Mouse (Mus musculus): ENCODE data around the gene Pex3. TPM values are rescaled to one million over a fixed set of nuclear protein-coding genes. Genes with fewer than 3 reads are reported as not detected.

Gene Pex3
- total and polyA plus RNA-seq, 2 experiments = 9.6 to 29.6 TPM

DNA sequence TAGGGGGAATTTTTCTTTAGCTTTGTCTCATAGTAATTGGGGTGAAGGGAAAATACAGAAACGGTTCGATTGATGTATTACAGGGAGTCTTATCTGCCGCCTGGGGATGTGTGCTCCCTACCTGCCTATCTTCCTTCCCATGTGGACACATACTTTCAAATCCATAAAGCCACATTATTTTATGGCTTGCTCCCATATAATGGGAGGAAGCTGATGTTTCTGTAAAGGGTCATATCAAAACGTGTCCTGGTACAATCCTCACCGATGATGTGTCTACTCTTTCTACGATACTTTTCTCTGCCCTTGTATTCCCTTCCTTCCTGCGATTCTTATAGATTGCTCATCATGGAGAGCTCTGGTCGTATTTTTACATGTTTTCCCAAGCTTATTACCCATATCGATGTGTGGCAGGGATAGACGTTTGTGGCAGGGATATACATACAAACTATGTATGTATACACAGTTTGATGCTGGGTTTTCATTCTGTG is 600 bp upstream of the Pex3 start:
- Histone ChIP-seq H3K4me1 (ENCODE audit: control insufficient read depth, insufficient read depth, low read length) (peaks cover 3% of the 10 kb centered on the region), H3K79me2 (ENCODE audit: control insufficient read depth, insufficient read depth, low read length) (peaks cover 3% of the 10 kb centered on the region; the same call in 1 of the 2 replicates), H3K9ac (ENCODE audit: low read depth, low read length) (peak overlapping the region; percentile 22; the same call in 1 of the 2 replicates), H3K4me3 (ENCODE audit: insufficient read depth, low read depth, low read length) (peak overlapping the region; percentile 81), H3K27me3 (ENCODE audit: control insufficient read depth, insufficient read depth, low read length) (no peaks in the 10 kb centered on the region), H3K27ac (replicated peaks; ENCODE audit: insufficient read depth, low read depth, low read length) (no peak overlapping the region), H3K36me3 (ENCODE audit: control insufficient read depth, insufficient read depth, low read length) (peaks cover 2% of the 10 kb centered on the region; the same call in 1 of the 2 replicates)
- 20% methylated on average over 10 of the region's 10 CpGs for WGBS
- no peak for DNase-seq (ENCODE audit: extremely low read depth, low read depth, low spot score)
- TF ChIP-seq CTCF (IDR thresholded peaks at IDR 0.05; ENCODE audit: low read depth, low read length) (no peak), POLR2A (IDR thresholded peaks at IDR 0.05; ENCODE audit: extremely low read depth, insufficient read depth, low read length) (no peak)

DNA sequence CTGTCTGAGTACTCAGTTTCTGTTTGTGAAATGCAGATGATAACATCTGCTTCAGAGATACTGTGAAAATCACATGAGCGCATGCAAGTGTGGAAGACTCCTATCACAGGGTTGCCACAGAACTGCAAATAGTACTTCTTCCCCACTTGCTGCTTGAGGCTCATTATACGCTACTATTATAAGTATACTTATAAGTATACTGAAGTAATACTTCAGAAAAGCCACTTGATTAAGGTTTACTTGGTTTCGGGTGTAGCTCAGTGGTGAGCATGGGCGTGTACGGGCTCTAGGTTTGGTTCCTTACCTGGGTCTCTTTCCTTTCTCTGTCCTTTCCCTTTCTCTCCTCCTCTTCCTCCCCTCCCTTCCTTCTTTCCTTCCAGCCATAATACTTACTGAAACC is 11.2 kb downstream of the Pex3 start:
- DNase-seq (ENCODE audit: extremely low read depth, low read depth, low spot score) = no peak
- Histone ChIP-seq H3K27ac (replicated peaks; ENCODE audit: insufficient read depth, low read depth, low read length) (no peak overlapping the region), H3K4me1 (ENCODE audit: control insufficient read depth, insufficient read depth, low read length) (no peaks in the 10 kb centered on the region), H3K27me3 (ENCODE audit: control insufficient read depth, insufficient read depth, low read length) (no peaks in the 10 kb centered on the region), H3K79me2 (ENCODE audit: control insufficient read depth, insufficient read depth, low read length) (no peaks in the 10 kb centered on the region; the same call in 1 of the 2 replicates), H3K36me3 (ENCODE audit: control insufficient read depth, insufficient read depth, low read length) (peaks cover 42% of the 10 kb centered on the region), H3K9ac (ENCODE audit: low read depth, low read length) (no peak overlapping the region), H3K4me3 (ENCODE audit: insufficient read depth, low read depth, low read length) (no peak overlapping the region)
- TF ChIP-seq CTCF (IDR thresholded peaks at IDR 0.05; ENCODE audit: low read depth, low read length) (no peak), POLR2A (IDR thresholded peaks at IDR 0.05; ENCODE audit: extremely low read depth, insufficient read depth, low read length) (no peak)
- 96% methylated on average over 5 of the region's 5 CpGs for WGBS

DNA sequence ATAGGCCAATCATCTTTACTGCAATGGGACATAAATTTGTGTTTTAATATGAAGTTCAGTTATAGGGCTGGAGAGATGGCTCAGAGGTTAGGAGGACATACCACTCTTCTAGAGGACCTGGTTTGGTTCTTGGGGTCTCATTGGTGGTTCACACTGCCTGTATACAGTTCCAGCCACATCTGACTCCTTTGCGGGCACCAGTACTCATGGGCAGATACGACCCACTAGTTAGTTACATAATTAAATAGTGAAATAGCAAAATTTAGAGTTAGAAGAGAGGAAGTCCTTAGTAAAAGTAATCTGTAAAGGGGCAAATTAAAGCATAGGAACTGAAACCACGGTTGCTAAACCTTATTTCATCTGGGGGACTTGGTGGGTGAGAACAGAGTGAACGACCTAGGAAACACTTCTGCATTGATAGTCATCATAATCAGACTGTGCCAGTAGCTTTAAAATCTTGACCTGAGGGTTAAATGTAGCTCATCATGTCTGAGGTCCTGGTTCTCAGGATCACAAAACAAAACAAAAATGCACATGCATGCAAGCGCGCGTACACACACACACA is 13.1 kb downstream of the Pex3 start:
- no peaks in the 10 kb centered on the region for H3K4me1 ChIP-seq (ENCODE audit: control insufficient read depth, insufficient read depth, low read length)
- no peak for TF ChIP-seq CTCF (IDR thresholded peaks at IDR 0.05; ENCODE audit: low read depth, low read length)
- no peak for TF ChIP-seq POLR2A (IDR thresholded peaks at IDR 0.05; ENCODE audit: extremely low read depth, insufficient read depth, low read length)
- H3K4me3 ChIP-seq (ENCODE audit: insufficient read depth, low read depth, low read length) = no peak overlapping the region
- H3K27ac ChIP-seq (replicated peaks; ENCODE audit: insufficient read depth, low read depth, low read length) = no peak overlapping the region
- WGBS = 91% methylated on average over 7 of the region's 7 CpGs
- no peaks in the 10 kb centered on the region; the same call in 1 of the 2 replicates for H3K79me2 ChIP-seq (ENCODE audit: control insufficient read depth, insufficient read depth, low read length)
- H3K27me3 ChIP-seq (ENCODE audit: control insufficient read depth, insufficient read depth, low read length) = no peaks in the 10 kb centered on the region
- H3K9ac ChIP-seq (ENCODE audit: low read depth, low read length) = no peak overlapping the region
- no peak for DNase-seq (ENCODE audit: extremely low read depth, low read depth, low spot score)
- peaks cover 48% of the 10 kb centered on the region for H3K36me3 ChIP-seq (ENCODE audit: control insufficient read depth, insufficient read depth, low read length)

DNA sequence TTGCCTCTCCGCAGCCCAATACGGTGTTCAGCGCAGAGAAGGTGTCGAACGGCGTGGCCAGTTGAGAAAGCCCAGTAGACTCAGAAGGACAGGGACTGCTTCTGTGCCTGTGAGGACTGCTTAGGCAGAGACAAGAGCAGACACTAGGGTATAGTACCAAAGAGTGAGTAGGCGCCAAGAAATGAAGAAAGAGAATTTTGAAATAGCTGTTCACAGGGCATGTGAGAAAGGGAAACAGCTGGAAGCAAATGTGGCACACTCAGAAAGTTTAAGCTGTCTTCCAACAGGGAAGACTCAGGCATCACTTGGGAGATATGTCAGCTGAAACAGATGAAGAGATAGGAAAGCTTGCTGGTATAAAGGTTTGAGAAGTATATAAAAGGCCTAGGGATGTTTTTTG is 16.2 kb downstream of the Pex3 start:
- TF ChIP-seq CTCF (IDR thresholded peaks at IDR 0.05; ENCODE audit: low read depth, low read length) (no peak), POLR2A (IDR thresholded peaks at IDR 0.05; ENCODE audit: extremely low read depth, insufficient read depth, low read length) (no peak)
- Histone ChIP-seq H3K4me1 (ENCODE audit: control insufficient read depth, insufficient read depth, low read length) (no peaks in the 10 kb centered on the region), H3K4me3 (ENCODE audit: insufficient read depth, low read depth, low read length) (no peak overlapping the region), H3K79me2 (ENCODE audit: control insufficient read depth, insufficient read depth, low read length) (no peaks in the 10 kb centered on the region; the same call in 1 of the 2 replicates), H3K36me3 (ENCODE audit: control insufficient read depth, insufficient read depth, low read length) (peaks cover 44% of the 10 kb centered on the region), H3K27me3 (ENCODE audit: control insufficient read depth, insufficient read depth, low read length) (no peaks in the 10 kb centered on the region), H3K9ac (ENCODE audit: low read depth, low read length) (no peak overlapping the region), H3K27ac (replicated peaks; ENCODE audit: insufficient read depth, low read depth, low read length) (no peak overlapping the region)
- WGBS = 97% methylated on average over 7 of the region's 7 CpGs
- no peak for DNase-seq (ENCODE audit: extremely low read depth, low read depth, low spot score)

DNA sequence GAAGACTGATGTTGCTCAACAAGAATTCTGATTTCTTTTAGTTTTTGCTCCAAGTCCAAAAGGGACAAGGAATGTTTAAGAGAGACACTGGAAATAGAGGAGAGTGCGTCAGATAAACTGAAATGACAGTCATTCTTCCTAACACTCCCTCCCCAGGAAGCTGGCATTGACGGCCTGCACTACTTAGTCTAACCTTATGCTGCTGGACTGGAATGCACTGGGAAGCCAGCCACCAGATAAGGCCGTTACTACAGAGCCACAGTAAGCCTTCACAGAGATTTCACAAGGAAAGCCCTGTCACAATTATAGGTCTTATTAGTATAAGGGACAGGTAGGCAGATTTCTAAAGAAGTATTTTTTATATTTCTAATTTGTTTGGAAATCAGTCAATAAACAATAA is 18.2 kb downstream of the Pex3 start:
- Histone ChIP-seq H3K27me3 (ENCODE audit: control insufficient read depth, insufficient read depth, low read length) (no peaks in the 10 kb centered on the region), H3K27ac (replicated peaks; ENCODE audit: insufficient read depth, low read depth, low read length) (no peak overlapping the region), H3K4me3 (ENCODE audit: insufficient read depth, low read depth, low read length) (no peak overlapping the region), H3K79me2 (ENCODE audit: control insufficient read depth, insufficient read depth, low read length) (no peaks in the 10 kb centered on the region; the same call in 1 of the 2 replicates), H3K36me3 (ENCODE audit: control insufficient read depth, insufficient read depth, low read length) (peaks cover 46% of the 10 kb centered on the region), H3K9ac (ENCODE audit: low read depth, low read length) (no peak overlapping the region), H3K4me1 (ENCODE audit: control insufficient read depth, insufficient read depth, low read length) (no peaks in the 10 kb centered on the region)
- 47% methylated on average over 3 of the region's 3 CpGs for WGBS
- DNase-seq (ENCODE audit: extremely low read depth, low read depth, low spot score) = no peak
- TF ChIP-seq POLR2A (IDR thresholded peaks at IDR 0.05; ENCODE audit: extremely low read depth, insufficient read depth, low read length) (no peak), CTCF (IDR thresholded peaks at IDR 0.05; ENCODE audit: low read depth, low read length) (no peak)

DNA sequence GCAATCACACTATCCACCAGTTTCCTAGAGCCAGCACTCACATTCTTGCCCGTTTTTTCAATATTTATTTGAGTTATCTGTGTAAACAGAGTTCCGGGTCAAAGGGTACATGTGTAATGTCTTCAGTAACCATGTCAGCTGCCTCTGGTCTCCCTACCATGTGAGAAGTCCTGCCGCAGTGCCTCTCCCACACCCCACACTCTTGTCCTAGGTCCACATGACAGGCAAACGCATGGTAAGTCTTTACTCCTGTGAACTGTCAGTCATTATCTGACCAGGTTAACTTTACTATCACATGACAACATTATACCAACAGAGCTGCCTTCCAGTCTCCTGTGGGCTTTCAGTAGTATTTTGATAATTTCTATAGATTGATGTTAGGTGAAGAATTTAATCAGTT is 24.8 kb downstream of the Pex3 start:
- no peak overlapping the region for H3K27ac ChIP-seq (replicated peaks; ENCODE audit: insufficient read depth, low read depth, low read length)
- H3K4me3 ChIP-seq (ENCODE audit: insufficient read depth, low read depth, low read length) = no peak overlapping the region
- no peaks in the 10 kb centered on the region; the same call in 1 of the 2 replicates for H3K4me1 ChIP-seq (ENCODE audit: control insufficient read depth, insufficient read depth, low read length)
- no peak for TF ChIP-seq CTCF (IDR thresholded peaks at IDR 0.05; ENCODE audit: low read depth, low read length)
- no peak for TF ChIP-seq POLR2A (IDR thresholded peaks at IDR 0.05; ENCODE audit: extremely low read depth, insufficient read depth, low read length)
- 28% methylated on average over 4 of the region's 4 CpGs for WGBS
- DNase-seq (ENCODE audit: extremely low read depth, low read depth, low spot score) = peak; percentile 40
- peaks cover 37% of the 10 kb centered on the region for H3K36me3 ChIP-seq (ENCODE audit: control insufficient read depth, insufficient read depth, low read length)
- no peaks in the 10 kb centered on the region for H3K79me2 ChIP-seq (ENCODE audit: control insufficient read depth, insufficient read depth, low read length)
- H3K9ac ChIP-seq (ENCODE audit: low read depth, low read length) = no peak overlapping the region
- H3K27me3 ChIP-seq (ENCODE audit: control insufficient read depth, insufficient read depth, low read length) = no peaks in the 10 kb centered on the region

All from liver, adult 2 months (tissue).